Mouse (Mus musculus) cerebellum, adult 2 months (tissue): Measurements from ENCODE around the gene Dnajb5. TPM values are rescaled to one million over a fixed set of nuclear protein-coding genes. Genes with fewer than 3 reads are reported as not detected.
A peak's percentile ranks its signal among the peaks of the same experiment; 100 is the strongest.

Experiments used
- DNase-seq, 2 experiments: peaks; one replicate each; pipeline ENCODE4 v3.0.0; 2021
- H3K27ac ChIP-seq: fragments of 200-500 bp; 2 replicates; pipeline ENCODE4 v1.5.1; 2012; ENCODE audit warnings: low read length, control low read depth, inconsistent platforms; ENCODE audit not compliant: insufficient read depth
- H3K27me3 ChIP-seq: fragments of 200-500 bp; 2 replicates; pipeline ENCODE4 v1.6.1; 2012; ENCODE audit warnings: inconsistent platforms, mild to moderate bottlenecking, low read length, moderate library complexity; ENCODE audit not compliant: control insufficient read depth, insufficient read depth
- H3K4me1 ChIP-seq: fragments of 200-500 bp; 2 replicates; pipeline ENCODE4 v1.6.1; 2011; ENCODE audit warnings: low read length; ENCODE audit not compliant: control insufficient read depth, insufficient read depth
- H3K4me3 ChIP-seq: fragments of 200-500 bp; replicated peaks from 2 replicates; pipeline ENCODE3; 2011; ENCODE audit warnings: mild to moderate bottlenecking, low read depth, low read length, control low read depth; ENCODE audit not compliant: insufficient read depth
- CTCF ChIP-seq: fragments of 200-500 bp; IDR thresholded peaks from 2 replicates; pipeline ENCODE4 v1.5.1; 2011; ENCODE audit warnings: low read depth, mild to moderate bottlenecking, control low read depth, low read length, moderate library complexity, borderline replicate concordance; ENCODE audit not compliant: insufficient read depth
- POLR2A ChIP-seq: fragments of 200-500 bp; IDR thresholded peaks from 2 replicates; pipeline ENCODE4 v1.6.1; 2011; ENCODE audit warnings: low read length, control low read depth, borderline replicate concordance; ENCODE audit not compliant: insufficient read depth
- WGBS: fragments of 180-500 bp; shearing (Covaris S2); methylation state at CpG from one replicate; pipeline ENCODE4 v1.1.7; 2018; 5-methylcytosine and 5-hydroxymethylcytosine counted together
- polyA plus RNA-seq: library from polyadenylated mRNA; depleted of rRNA; stranded (reverse); fragments of >200 nt; gene quantifications from 2 replicates; pipeline ENCODE4 v1.2.3, GENCODE M21; 2012; rRNA removed

Dnajb5 gene
- polyA plus RNA-seq, 1 experiment, result 55.0 TPM

DNA sequence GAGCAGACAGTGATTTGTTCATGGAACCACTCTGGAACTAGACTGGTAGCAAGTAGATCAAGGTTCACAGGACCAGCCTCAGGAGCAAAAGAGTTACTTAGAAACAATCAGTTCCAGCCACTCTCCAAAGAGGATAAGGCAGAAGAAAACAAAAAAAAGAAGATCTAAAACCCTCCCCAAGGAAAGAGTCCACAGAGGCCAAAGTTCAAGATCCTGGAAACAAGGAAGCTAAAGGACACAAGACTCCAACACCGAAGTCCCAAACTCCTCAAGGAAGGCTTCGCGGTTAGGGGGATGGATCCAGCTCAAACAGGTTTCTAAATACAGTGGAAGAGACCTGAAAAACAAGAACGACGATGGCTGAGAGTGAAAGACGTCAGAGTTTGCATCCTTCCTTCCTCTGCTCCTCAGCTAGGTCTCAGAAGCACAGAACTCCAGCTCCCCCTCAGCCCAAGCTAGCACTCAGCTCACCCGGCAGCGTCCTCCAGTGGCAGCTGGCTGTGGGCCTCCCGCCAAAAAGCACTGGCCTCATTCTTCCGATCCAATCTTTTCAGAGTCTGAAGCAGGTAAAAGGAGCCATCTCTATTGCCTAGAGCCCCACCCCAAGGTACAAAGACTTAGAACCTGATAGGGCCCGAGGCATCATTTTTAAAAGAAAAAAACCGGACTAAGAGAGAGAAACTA is 53.3 kb downstream of the Dnajb5 start:
- no peaks in the 10 kb centered on the region for H3K27me3 ChIP-seq

DNA sequence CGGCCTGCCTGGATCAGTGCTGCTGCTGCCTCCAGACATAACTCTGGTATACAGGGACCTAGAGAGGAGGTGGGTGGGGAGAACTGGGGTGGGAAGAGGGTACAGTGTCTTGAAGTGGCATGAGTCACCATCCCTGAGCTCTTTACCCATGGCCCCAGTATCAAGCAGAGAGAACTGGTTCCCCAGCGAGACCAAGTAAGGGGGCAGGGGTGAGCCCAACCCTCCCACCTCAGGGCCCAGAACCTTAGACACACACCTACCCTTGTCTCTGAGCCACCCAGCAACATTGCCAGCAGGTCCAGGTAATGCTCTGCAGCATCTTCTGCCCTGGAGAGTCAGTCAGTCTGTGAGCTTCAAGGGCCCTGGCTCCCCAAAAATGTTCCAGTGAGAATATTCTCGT is 55.3 kb downstream of the Dnajb5 start:
- TF ChIP-seq POLR2A (no peak), CTCF (no peak)
- Histone ChIP-seq H3K27me3 (no peaks in the 10 kb centered on the region), H3K27ac (no peak overlapping the region), H3K4me3 (no peak overlapping the region), H3K4me1 (no peaks in the 10 kb centered on the region; the same call in 1 of the 2 replicates)
- WGBS, result 94% methylated on average over 3 of the region's 3 CpGs
- DNase-seq, result no peak

More for the DNA sequence above, 53.3 kb downstream of the Dnajb5 start:
- H3K4me3 ChIP-seq, result no peak overlapping the region
- DNase-seq, result peak in 1 of 2 experiments; percentile 19
- no peak overlapping the region for H3K27ac ChIP-seq
- 62% methylated on average over 12 of the region's 12 CpGs for WGBS
- H3K4me1 ChIP-seq, result no peaks in the 10 kb centered on the region
- TF ChIP-seq POLR2A, result no peak
- no peak for TF ChIP-seq CTCF

DNA sequence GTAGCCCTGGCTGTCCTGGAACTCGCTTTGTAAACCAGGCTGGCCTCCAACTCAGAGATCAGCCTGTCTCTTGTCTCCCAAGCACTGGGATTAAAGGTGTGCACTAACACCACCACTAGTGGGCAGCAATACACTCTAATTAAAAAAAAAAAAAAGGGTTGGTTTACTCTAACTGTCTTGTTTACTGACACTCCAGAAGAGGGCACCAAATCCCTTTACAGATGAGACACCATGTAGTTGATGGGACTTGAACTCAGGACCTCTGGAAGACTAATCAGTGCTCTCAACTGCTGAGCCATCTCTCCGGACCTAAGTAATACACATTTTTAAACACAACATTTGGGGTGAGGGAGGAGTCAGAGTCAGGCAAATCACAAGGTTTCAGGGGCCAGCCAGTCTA is 56.2 kb downstream of the Dnajb5 start:
- TF ChIP-seq POLR2A (no peak), CTCF (peak; percentile 25; the same call in 1 of the 2 replicates)
- no peaks in the 10 kb centered on the region; the same call in 1 of the 2 replicates for H3K4me1 ChIP-seq
- H3K27me3 ChIP-seq, result no peaks in the 10 kb centered on the region
- peak in 1 of 2 experiments; percentile 55 for DNase-seq
- 52% methylated on average over 2 of the region's 2 CpGs for WGBS
- no peak overlapping the region for H3K27ac ChIP-seq
- no peak overlapping the region for H3K4me3 ChIP-seq

Other genes with a start within 250 kb of the Dnajb5 start
- gene 4930578G10Rik, start 214.3 kb upstream of the Dnajb5 start, polyA plus RNA-seq, result 0.34 and 1.1 TPM in 2 replicates
- 1.5 and 1.6 TPM in 2 replicates for gene Ccl19, start 193.2 kb upstream of the Dnajb5 start, polyA plus RNA-seq
- not detected in 2 replicates for gene Ccl21a, start 175.8 kb upstream of the Dnajb5 start, polyA plus RNA-seq
- 0.35 and 0.59 TPM in 2 replicates for gene Fam205a1, start 95.9 kb upstream of the Dnajb5 start, polyA plus RNA-seq
- 0.10 and 0.11 TPM in 2 replicates for gene Gm12394, start 93.0 kb upstream of the Dnajb5 start, polyA plus RNA-seq
- gene Fam205c, start 75.6 kb upstream of the Dnajb5 start, polyA plus RNA-seq, result 0.10 TPM in 1 of 2 replicates, not detected in the other
- gene Phf24, start 33.2 kb upstream of the Dnajb5 start, polyA plus RNA-seq, result 79.9 and 84.1 TPM in 2 replicates
- not detected in 2 replicates for gene 1700022I11Rik, start 19.8 kb downstream of the Dnajb5 start, polyA plus RNA-seq
- 196 and 200 TPM in 2 replicates for gene Vcp, start 50.7 kb downstream of the Dnajb5 start, polyA plus RNA-seq
- gene Fancg, start 60.7 kb downstream of the Dnajb5 start, polyA plus RNA-seq, result 36.2 and 36.7 TPM in 2 replicates
- gene Pigo, start 76.0 kb downstream of the Dnajb5 start, polyA plus RNA-seq, result 35.8 and 35.9 TPM in 2 replicates
- gene Stoml2, start 81.9 kb downstream of the Dnajb5 start, polyA plus RNA-seq, result 138 and 142 TPM in 2 replicates
- 29.9 and 32.5 TPM in 2 replicates for gene Fam214b, start 96.4 kb downstream of the Dnajb5 start, polyA plus RNA-seq
- 12.8 and 14.5 TPM in 2 replicates for gene Unc13b, start 109.1 kb downstream of the Dnajb5 start, polyA plus RNA-seq